Mouse (Mus musculus) CH12F3 (cell line): ENCODE measurements around the gene Serpinb9f.
"Not testable (repeated sequence)": the region's sequence is repeated elsewhere in the genome, so short reads cannot be mapped to it uniquely, and the experiment has no call there.

ENCODE experiments used
- in situ Hi-C: fragments of 300-500 bp; cut with MboI; formaldehyde crosslinking; loops from 2 replicates; pipeline ENCODE4 v1.14.3; 2020; ENCODE audit warnings: low sequenced_read_pairs

The Serpinb9f gene

DNA sequence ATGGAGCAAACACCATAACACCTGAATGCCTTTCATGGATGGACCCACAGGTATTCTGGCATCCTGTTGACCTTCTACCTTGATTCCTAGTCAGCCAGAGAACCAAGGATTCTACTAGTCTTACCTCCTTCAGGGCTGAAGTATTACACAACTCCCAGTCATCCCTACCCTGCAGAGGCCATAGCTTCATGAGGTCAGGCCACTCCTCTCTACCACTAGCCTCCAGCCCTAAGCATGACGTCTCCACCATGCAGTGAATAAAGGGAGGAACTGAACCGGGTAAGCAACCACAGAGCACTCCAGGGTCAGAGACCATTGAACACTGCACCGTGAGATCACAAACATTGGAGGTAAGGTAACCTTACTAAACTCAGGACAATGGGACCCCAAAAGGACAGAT, at the start of gene Serpinb9f:
TSS of gene Serpinb9f (plus strand) at position 301 of the 400 bp plus-strand sequence.
- in situ Hi-C loops: not testable (repeated sequence)

DNA sequence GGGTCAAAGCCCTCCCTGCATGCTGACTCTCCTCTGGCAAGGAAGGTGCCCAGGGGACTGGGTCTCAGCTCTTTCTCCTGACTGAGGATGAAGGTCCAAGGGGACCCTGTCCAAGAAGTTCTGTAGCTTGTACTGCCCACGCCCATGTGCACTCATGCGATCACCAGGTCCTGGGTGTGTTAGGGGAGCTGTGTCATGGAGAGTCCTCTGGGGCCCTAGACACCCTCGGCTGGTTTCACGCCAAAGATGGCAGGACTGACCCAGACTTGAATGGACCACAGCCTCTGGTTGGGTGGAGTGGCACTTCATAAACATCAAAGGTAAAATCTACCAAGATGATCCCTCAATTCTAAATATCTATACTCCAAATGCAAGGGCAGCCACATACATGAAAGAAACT, 15.2 kb upstream of the Serpinb9f start:
- in situ Hi-C loops: not testable (repeated sequence)

- in situ Hi-C loops: not testable (repeated sequence)
Observed at GRCm38 (mm10) chr13:33356666-33357065, 32.8 kb downstream of the Serpinb9f start.
